Mouse (Mus musculus): ENCODE results near the gene Ptprg.

Gene Ptprg

GRCm38 (mm10) chr14:11881082-11881481 is 327.8 kb downstream of the Ptprg start:
- DNase-seq (ENCODE audit: low spot score), result no peak

- DNase-seq (ENCODE audit: low spot score), result peak; percentile 43
Observed at GRCm38 (mm10) chr14:11883142-11883921, 330.0 kb downstream of the Ptprg start.

GRCm38 (mm10) chr14:11883995-11884394 is 330.7 kb downstream of the Ptprg start:
- no peak for DNase-seq (ENCODE audit: low spot score)

- DNase-seq (ENCODE audit: low spot score), result no peak
Observed at GRCm38 (mm10) chr14:11886417-11886816, 333.1 kb downstream of the Ptprg start.

GRCm38 (mm10) chr14:11890890-11891289 is 337.6 kb downstream of the Ptprg start:
- DNase-seq (ENCODE audit: low spot score), result no peak

- peak; percentile 20 for DNase-seq (ENCODE audit: low spot score)
Observed at GRCm38 (mm10) chr14:11892621-11893020, 339.3 kb downstream of the Ptprg start.

GRCm38 (mm10) chr14:11895486-11895885 is 342.2 kb downstream of the Ptprg start:
- DNase-seq (ENCODE audit: low spot score), result no peak

- DNase-seq (ENCODE audit: low spot score), result no peak
Observed at GRCm38 (mm10) chr14:11902794-11903193, 349.5 kb downstream of the Ptprg start.

- no peak for DNase-seq (ENCODE audit: low spot score)
Observed at GRCm38 (mm10) chr14:11906130-11906675, 352.9 kb downstream of the Ptprg start.

GRCm38 (mm10) chr14:11912253-11912652 is 358.9 kb downstream of the Ptprg start:
- no peak for DNase-seq (ENCODE audit: low spot score)

- no peak for DNase-seq (ENCODE audit: low spot score)
Observed at GRCm38 (mm10) chr14:11917225-11917624, 363.9 kb downstream of the Ptprg start.

- peak; percentile 10 for DNase-seq (ENCODE audit: low spot score)
Observed at GRCm38 (mm10) chr14:11928545-11928944, 375.2 kb downstream of the Ptprg start.

- peak; percentile 18 for DNase-seq (ENCODE audit: low spot score)
Observed at GRCm38 (mm10) chr14:11932517-11932916, 379.2 kb downstream of the Ptprg start.

GRCm38 (mm10) chr14:11934556-11934955 is 381.2 kb downstream of the Ptprg start:
- DNase-seq (ENCODE audit: low spot score), result no peak

GRCm38 (mm10) chr14:11935281-11935680 is 381.9 kb downstream of the Ptprg start:
- DNase-seq (ENCODE audit: low spot score), result no peak

GRCm38 (mm10) chr14:11935698-11936097 is 382.4 kb downstream of the Ptprg start:
- DNase-seq (ENCODE audit: low spot score), result no peak

GRCm38 (mm10) chr14:11938912-11939311 is 385.6 kb downstream of the Ptprg start:
- no peak for DNase-seq (ENCODE audit: low spot score)

- DNase-seq (ENCODE audit: low spot score), result no peak
Observed at GRCm38 (mm10) chr14:11941989-11942514, 388.7 kb downstream of the Ptprg start.

- DNase-seq (ENCODE audit: low spot score), result no peak
Observed at GRCm38 (mm10) chr14:11950379-11950778, 397.0 kb downstream of the Ptprg start.

- DNase-seq (ENCODE audit: low spot score), result no peak
Observed at GRCm38 (mm10) chr14:11955020-11955882, 401.9 kb downstream of the Ptprg start.

GRCm38 (mm10) chr14:11960269-11961121 is 407.2 kb downstream of the Ptprg start:
- peak; percentile 16 for DNase-seq (ENCODE audit: low spot score)

- no peak for DNase-seq (ENCODE audit: low spot score)
Observed at GRCm38 (mm10) chr14:11962101-11962500, 408.8 kb downstream of the Ptprg start.
